Mouse (Mus musculus): ENCODE measurements around the gene Rbm38. TPM values are rescaled to one million over a fixed set of nuclear protein-coding genes. Genes with fewer than 3 reads are reported as not detected.

The Rbm38 gene
- polyA plus RNA-seq, 1 experiment: 89.5 TPM

DNA sequence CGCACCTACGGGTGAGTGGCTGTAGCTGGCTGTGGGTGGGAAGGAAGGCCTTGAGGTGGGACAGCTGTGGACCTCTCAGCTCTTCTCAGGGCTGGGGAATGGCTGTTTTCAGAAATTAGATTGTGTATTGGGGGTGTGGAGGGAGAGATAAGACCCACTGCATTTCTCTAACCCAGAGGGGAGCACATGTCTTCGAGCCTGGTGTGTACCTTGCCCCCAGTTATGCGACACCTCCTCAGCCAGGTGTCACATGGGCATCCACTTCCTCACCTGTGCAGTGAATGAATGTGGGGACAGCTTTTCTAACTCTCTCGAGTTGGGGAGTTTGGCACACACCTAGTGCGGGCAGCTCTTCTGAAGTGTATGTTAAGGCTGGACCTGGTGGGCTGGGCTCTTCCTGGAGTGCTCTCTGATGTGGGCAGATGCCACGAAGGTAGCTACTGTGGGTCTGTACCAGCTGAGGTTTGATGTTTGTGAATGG, 3.1 kb downstream of the Rbm38 start:
- no peak for DNase-seq
- 67% methylated on average over 7 of the region's 7 CpGs for WGBS
- no peak for TF ChIP-seq POLR2A (IDR thresholded peaks at IDR 0.05; ENCODE audit: borderline replicate concordance, extremely low read depth, low read depth, low read length)
- TF ChIP-seq CTCF (IDR thresholded peaks at IDR 0.05; ENCODE audit: insufficient read depth, low read length): no peak
- Histone ChIP-seq H3K4me3 (replicated peaks; ENCODE audit: extremely low read depth, low read depth, low read length) (peak overlapping the region; percentile 0), H3K4me1 (ENCODE audit: control insufficient read depth, insufficient read depth, low read length) (peaks cover 23% of the 10 kb centered on the region)

DNA sequence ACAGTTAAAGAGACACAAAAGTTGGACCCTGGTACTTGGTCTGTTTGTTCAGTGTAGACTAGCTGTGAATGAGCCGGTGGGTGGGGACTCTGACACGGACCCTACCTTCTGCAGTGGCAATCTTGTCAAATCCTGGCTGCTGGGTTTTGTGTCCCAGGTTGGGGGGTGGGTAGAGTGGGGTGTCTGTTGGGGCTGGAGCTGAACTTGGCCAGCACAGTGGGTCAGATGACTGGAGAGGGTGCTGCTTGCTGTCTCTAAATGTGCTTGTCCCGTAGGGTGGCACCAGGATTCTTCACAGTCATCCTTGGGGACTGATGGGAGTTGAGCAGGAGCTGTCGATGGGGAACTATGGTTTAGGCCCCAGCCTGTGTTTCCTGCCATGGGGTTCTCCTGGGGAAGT, 3.7 kb downstream of the Rbm38 start:
- no peak for DNase-seq
- TF ChIP-seq POLR2A (IDR thresholded peaks at IDR 0.05; ENCODE audit: borderline replicate concordance, extremely low read depth, low read depth, low read length) (no peak), CTCF (IDR thresholded peaks at IDR 0.05; ENCODE audit: insufficient read depth, low read length) (no peak)
- Histone ChIP-seq H3K4me1 (ENCODE audit: control insufficient read depth, insufficient read depth, low read length) (peaks cover 19% of the 10 kb centered on the region; the same call in 1 of the 2 replicates), H3K4me3 (replicated peaks; ENCODE audit: extremely low read depth, low read depth, low read length) (no peak overlapping the region)
- 64% methylated on average over 4 of the region's 4 CpGs for WGBS

- peaks cover 18% of the 10 kb centered on the region; the same call in 1 of the 2 replicates for H3K4me1 ChIP-seq (ENCODE audit: control insufficient read depth, insufficient read depth, low read length)
- WGBS: 80% methylated on average over 8 of the region's 8 CpGs
These were observed 4.1 kb downstream of the Rbm38 start for GRCm38 (mm10) chr2:173024392-173024791.

DNA sequence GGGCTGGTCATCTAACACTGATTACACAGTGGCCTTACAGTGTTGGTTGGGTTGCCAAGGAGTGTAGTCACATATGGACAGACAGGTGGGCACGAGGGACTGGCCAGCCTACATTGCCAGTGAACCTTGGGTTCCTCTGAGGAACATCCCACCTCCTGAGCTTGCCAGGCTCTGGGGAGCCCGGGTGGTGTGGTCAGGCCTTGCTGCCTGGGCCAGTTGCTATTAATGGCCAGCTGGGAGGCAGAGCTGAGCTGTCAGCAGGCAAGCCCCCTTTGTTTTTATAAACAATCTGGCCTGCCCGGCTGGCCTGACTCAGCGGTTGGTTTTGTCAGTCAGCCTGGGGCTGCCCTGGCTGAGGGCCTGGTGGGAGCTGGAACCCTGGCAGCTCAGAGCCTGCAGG, 4.6 kb downstream of the Rbm38 start:
- TF ChIP-seq CTCF (IDR thresholded peaks at IDR 0.05; ENCODE audit: insufficient read depth, low read length): no peak
- Histone ChIP-seq H3K4me1 (ENCODE audit: control insufficient read depth, insufficient read depth, low read length) (peaks cover 16% of the 10 kb centered on the region; the same call in 1 of the 2 replicates), H3K4me3 (replicated peaks; ENCODE audit: extremely low read depth, low read depth, low read length) (no peak overlapping the region)
- no peak for DNase-seq
- 31% methylated on average over 4 of the region's 4 CpGs for WGBS

More at GRCm38 (mm10) chr2:173024392-173024791, 4.1 kb downstream of the Rbm38 start:
- no peak for TF ChIP-seq CTCF (IDR thresholded peaks at IDR 0.05; ENCODE audit: insufficient read depth, low read length)
- no peak for TF ChIP-seq POLR2A (IDR thresholded peaks at IDR 0.05; ENCODE audit: borderline replicate concordance, extremely low read depth, low read depth, low read length)
- H3K4me3 ChIP-seq (replicated peaks; ENCODE audit: extremely low read depth, low read depth, low read length): no peak overlapping the region
- DNase-seq: no peak

DNA sequence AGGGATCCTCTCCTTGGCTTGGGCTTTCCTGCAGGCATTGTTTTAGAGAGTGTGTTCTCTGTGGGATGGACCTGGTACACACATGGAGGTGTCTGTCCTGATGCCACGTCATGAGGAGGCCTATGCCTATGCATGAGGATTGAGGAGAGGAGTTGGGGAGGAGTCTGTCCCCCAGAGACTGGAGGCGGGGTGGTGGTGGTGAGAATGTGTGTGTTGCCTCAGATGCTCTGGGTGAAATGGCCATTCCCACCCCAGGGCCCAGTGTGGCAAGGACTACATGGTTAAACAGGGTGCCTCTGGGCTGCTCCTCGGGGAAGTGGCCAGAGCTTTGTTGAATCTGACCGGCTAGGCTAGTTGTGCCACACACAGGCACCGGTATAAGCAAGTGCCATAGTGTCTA, 6.0 kb downstream of the Rbm38 start:
- WGBS: 53% methylated on average over 5 of the region's 5 CpGs
- TF ChIP-seq POLR2A (IDR thresholded peaks at IDR 0.05; ENCODE audit: borderline replicate concordance, extremely low read depth, low read depth, low read length) (no peak), CTCF (IDR thresholded peaks at IDR 0.05; ENCODE audit: insufficient read depth, low read length) (no peak)
- Histone ChIP-seq H3K4me3 (replicated peaks; ENCODE audit: extremely low read depth, low read depth, low read length) (no peak overlapping the region), H3K4me1 (ENCODE audit: control insufficient read depth, insufficient read depth, low read length) (peaks cover 16% of the 10 kb centered on the region; the same call in 1 of the 2 replicates)
- DNase-seq: no peak

DNA sequence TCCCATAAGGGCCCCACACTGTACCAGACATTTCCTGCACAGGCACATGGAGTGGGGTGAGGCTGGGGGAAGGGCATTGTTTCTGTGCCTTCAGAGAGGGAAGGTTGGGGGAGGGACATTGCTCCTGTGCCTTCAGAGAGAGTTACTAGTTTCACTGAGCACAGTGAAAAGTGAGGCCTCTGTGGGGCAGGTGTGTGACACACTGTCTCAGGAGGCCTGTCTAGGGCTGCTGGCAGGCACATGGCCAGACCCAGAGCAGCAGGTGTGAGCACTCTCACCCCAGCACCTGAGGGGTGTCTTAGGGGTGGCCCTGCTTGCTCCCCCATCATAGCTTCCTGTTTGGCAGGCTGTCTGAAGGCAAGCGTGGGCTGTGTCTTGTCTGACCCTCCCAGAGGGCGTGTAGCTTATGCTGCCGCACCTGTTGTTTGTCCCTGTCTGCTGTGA, 6.4 kb downstream of the Rbm38 start:
- 57% methylated on average over 3 of the region's 3 CpGs for WGBS
- Histone ChIP-seq H3K4me3 (replicated peaks; ENCODE audit: extremely low read depth, low read depth, low read length) (no peak overlapping the region), H3K4me1 (ENCODE audit: control insufficient read depth, insufficient read depth, low read length) (peaks cover 16% of the 10 kb centered on the region; the same call in 1 of the 2 replicates)
- TF ChIP-seq CTCF (IDR thresholded peaks at IDR 0.05; ENCODE audit: insufficient read depth, low read length): no peak
- TF ChIP-seq POLR2A (IDR thresholded peaks at IDR 0.05; ENCODE audit: borderline replicate concordance, extremely low read depth, low read depth, low read length): no peak
- DNase-seq: no peak

DNA sequence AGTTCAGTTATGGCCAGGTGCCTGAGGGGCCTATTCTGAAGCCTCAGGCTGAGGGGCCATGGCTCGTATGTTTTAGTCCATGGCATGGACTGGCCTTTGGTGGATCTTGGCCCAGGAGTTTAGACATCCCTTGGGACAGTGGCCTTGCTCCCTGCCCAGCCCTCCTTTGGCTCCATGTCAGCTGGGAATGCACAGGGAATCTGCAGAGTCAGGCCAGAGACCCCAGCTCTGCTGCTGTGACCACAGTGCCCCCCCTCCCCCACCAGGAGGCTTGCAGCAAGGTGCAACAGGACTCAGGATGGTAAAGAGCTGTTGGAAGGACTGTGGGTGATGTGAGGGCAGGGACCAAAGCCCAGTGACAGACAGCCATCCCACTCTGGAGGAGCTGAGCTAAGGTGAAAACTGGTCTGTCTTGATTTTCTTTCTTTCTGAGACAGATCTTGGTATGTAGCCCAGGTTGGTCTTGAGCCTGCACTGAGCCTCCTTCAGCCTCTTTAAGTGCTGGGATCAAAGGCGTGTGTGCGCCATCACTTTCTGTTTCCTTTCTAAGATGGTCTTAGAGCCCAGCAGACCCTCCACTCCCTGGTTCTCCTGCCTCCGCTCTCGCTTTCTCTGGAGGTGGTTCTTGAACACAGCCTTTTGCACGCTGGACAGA, 7.0 kb downstream of the Rbm38 start:
- peaks cover 15% of the 10 kb centered on the region; the same call in 1 of the 2 replicates for H3K4me1 ChIP-seq (ENCODE audit: control insufficient read depth, insufficient read depth, low read length)
- TF ChIP-seq POLR2A (IDR thresholded peaks at IDR 0.05; ENCODE audit: borderline replicate concordance, extremely low read depth, low read depth, low read length) (no peak), CTCF (IDR thresholded peaks at IDR 0.05; ENCODE audit: insufficient read depth, low read length) (no peak)
- no peak for DNase-seq
- no peak overlapping the region for H3K4me3 ChIP-seq (replicated peaks; ENCODE audit: extremely low read depth, low read depth, low read length)
- WGBS: 72% methylated on average over 6 of the region's 6 CpGs

- WGBS: 70% methylated on average over 4 of the region's 4 CpGs
- TF ChIP-seq CTCF (IDR thresholded peaks at IDR 0.05; ENCODE audit: insufficient read depth, low read length) (no peak), POLR2A (IDR thresholded peaks at IDR 0.05; ENCODE audit: borderline replicate concordance, extremely low read depth, low read depth, low read length) (no peak)
- Histone ChIP-seq H3K4me3 (replicated peaks; ENCODE audit: extremely low read depth, low read depth, low read length) (no peak overlapping the region), H3K4me1 (ENCODE audit: control insufficient read depth, insufficient read depth, low read length) (peaks cover 11% of the 10 kb centered on the region; the same call in 1 of the 2 replicates)
- DNase-seq: no peak
These were observed 7.7 kb downstream of the Rbm38 start for GRCm38 (mm10) chr2:173027824-173028495.

DNA sequence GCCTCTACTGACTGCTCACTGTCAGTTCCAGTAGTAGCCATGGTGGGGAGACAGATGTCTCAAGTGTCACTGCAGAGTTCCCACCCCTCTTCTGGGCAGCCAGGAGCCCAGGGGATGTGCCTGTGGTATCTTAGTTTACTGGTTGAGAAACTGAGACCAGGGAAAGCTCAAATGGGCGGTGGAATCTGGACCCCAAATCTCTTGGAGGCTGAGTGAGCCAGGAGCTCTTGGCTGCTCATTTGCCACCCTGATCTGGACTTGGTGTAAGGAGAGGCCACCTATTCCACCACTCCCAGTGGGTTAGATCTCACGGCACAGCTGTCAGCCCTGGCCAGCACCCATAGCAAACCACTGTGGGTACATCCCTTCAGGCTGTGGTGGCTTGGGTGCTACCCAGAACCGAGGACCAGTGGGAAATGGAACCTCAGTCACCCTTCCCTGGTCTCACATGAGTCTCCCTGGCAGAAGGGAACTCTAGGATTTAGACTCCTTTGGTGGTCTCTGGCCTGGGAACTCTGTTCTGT, 8.3 kb downstream of the Rbm38 start:
- no peak overlapping the region for H3K4me3 ChIP-seq (replicated peaks; ENCODE audit: extremely low read depth, low read depth, low read length)
- WGBS: 87% methylated on average over 3 of the region's 3 CpGs
- H3K4me1 ChIP-seq (ENCODE audit: control insufficient read depth, insufficient read depth, low read length): peaks cover 11% of the 10 kb centered on the region; the same call in 1 of the 2 replicates
- DNase-seq: no peak
- TF ChIP-seq POLR2A (IDR thresholded peaks at IDR 0.05; ENCODE audit: borderline replicate concordance, extremely low read depth, low read depth, low read length) (no peak), CTCF (IDR thresholded peaks at IDR 0.05; ENCODE audit: insufficient read depth, low read length) (no peak)
